Mouse (Mus musculus): ENCODE data around the gene Cog8.

DNA sequence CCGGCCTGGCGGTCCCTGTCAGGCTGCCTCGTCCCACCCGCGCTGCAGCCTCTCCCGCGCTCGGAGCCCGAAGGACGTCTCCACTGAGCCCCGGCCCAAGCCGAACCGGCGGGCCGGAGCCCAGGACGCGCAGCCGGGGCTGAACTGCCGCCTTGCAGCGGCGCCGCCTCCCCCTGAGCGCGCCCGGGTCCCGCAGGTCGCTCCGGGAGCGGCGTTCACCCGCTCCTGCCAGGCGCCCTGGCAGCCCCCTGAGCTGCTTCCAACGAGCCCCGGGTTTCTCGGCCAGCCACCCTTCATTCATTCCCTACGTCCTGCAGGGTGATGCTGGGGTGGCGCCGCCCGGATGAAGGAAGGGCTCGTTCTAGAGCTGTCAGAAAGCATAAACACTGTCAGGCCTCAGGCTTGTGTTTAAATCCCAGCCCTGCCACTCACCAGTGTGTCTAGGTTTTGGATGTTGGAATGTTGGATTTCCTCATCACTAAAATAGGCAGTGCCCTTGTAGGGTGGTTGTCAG, 24.9 kb downstream of the Cog8 start:
- TF ChIP-seq POLR2A (IDR thresholded peaks at IDR 0.05; ENCODE audit: borderline replicate concordance, control insufficient read depth, low read depth, low read length) (no peak), CTCF (IDR thresholded peaks at IDR 0.05; ENCODE audit: control insufficient read depth, insufficient read depth, low read length) (no peak)
